Mouse (Mus musculus) forebrain, embryonic 11.5 days (tissue): ENCODE results near the gene Olfr1424. TPM values are rescaled to one million over a fixed set of nuclear protein-coding genes. Genes with fewer than 3 reads are reported as not detected.
"Not testable (repeated sequence)": the region's sequence is repeated elsewhere in the genome, so short reads cannot be mapped to it uniquely, and the experiment has no call there.

ENCODE experiments used
- ATAC-seq: fragments of 200-750 bp; cut with Nextera tagmentation; replicated peaks from 2 replicates; pipeline ENCODE4 v1.8.0; 2017; ENCODE audit warnings: moderate TSS enrichment; ENCODE audit not compliant: low FRiP score
- DNase-seq: peaks from one replicate; pipeline ENCODE4 v3.0.0-alpha.2; 2017; ENCODE audit warnings: low spot score
- H3K27ac ChIP-seq: fragments of 300-500 bp; sonication (generic); 2 replicates; pipeline ENCODE4 v1.5.1; 2014; ENCODE audit warnings: low read depth, low read length
- H3K27me3 ChIP-seq: fragments of 300-500 bp; sonication (generic); 2 replicates; pipeline ENCODE4 v1.6.1; 2014; ENCODE audit warnings: mild to moderate bottlenecking, low read length, mixed read lengths; ENCODE audit not compliant: control insufficient read depth, insufficient read depth
- H3K36me3 ChIP-seq: fragments of 300-500 bp; sonication (generic); 2 replicates; pipeline ENCODE4 v1.6.1; 2014; ENCODE audit warnings: mild to moderate bottlenecking, low read length, moderate library complexity, mixed read lengths; ENCODE audit not compliant: control insufficient read depth, insufficient read depth
- H3K4me1 ChIP-seq: fragments of 300-500 bp; sonication (generic); replicated peaks from 2 replicates; pipeline ENCODE4 v1.6.1; 2014; ENCODE audit warnings: low read length, mixed read lengths; ENCODE audit not compliant: control insufficient read depth, insufficient read depth
- H3K4me2 ChIP-seq: fragments of 300-500 bp; sonication (generic); 2 replicates; pipeline ENCODE4 v1.6.1; 2014; ENCODE audit warnings: low read depth, mild to moderate bottlenecking, low read length, moderate library complexity, mixed read lengths; ENCODE audit not compliant: severe bottlenecking
- H3K4me3 ChIP-seq: fragments of 300-500 bp; sonication (generic); 2 replicates; pipeline ENCODE4 v1.5.1; 2014; ENCODE audit warnings: low read depth, low read length
- H3K9ac ChIP-seq: fragments of 300-500 bp; sonication (generic); 2 replicates; pipeline ENCODE4 v1.6.1; 2014; ENCODE audit warnings: low read length
- H3K9me3 ChIP-seq: fragments of 300-500 bp; sonication (generic); 2 replicates; pipeline ENCODE4 v1.6.1; 2016; ENCODE audit warnings: low read length, mixed read lengths; ENCODE audit not compliant: control insufficient read depth
- WGBS: fragments of 180-500 bp; shearing (Covaris S2); extraction: QIAGEN DNeasy Blood & Tissue Kit; methylation state at CpG from one replicate; pipeline ENCODE4 v1.1.7; 2014; 5-methylcytosine and 5-hydroxymethylcytosine counted together
- polyA plus RNA-seq: library from polyadenylated mRNA; unstranded; fragments of >200 nt; fragmentation: Nextera tagmentation; extraction: Ambion mirVana; gene quantifications from 2 replicates; pipeline ENCODE4 v1.2.1, GENCODE M21; 2014

Gene Olfr1424
- not detected in 2 replicates for polyA plus RNA-seq

GRCm38 (mm10) chr19:12062582-12062981 lies at the start of gene Olfr1424:
Olfr1424 (minus strand) TSS chr19:12062682.
- H3K27ac ChIP-seq, H3K36me3 ChIP-seq, H3K4me2 ChIP-seq, H3K9me3 ChIP-seq, DNase-seq, H3K9ac ChIP-seq, H3K4me1 ChIP-seq, ATAC-seq, H3K4me3 ChIP-seq, H3K27me3 ChIP-seq: not testable (repeated sequence)
- WGBS = 94% methylated on average over 1 of the region's 1 CpGs

GRCm38 (mm10) chr19:12104541-12104940 lies 42.1 kb upstream of the Olfr1424 start:
- 70% methylated on average over 1 of the region's 1 CpGs for WGBS
- no peak for ATAC-seq
- H3K4me2 ChIP-seq = no peak overlapping the region
- H3K4me1 ChIP-seq = no peaks in the 10 kb centered on the region
- H3K9me3 ChIP-seq = no peaks in the 10 kb centered on the region
- no peaks in the 10 kb centered on the region for H3K36me3 ChIP-seq
- H3K27ac ChIP-seq = no peak overlapping the region
- no peak overlapping the region for H3K4me3 ChIP-seq
- H3K9ac ChIP-seq = no peak overlapping the region
- no peak for DNase-seq
- H3K27me3 ChIP-seq = no peaks in the 10 kb centered on the region

- DNase-seq (no peak), ATAC-seq (no peak)
- no peaks in the 10 kb centered on the region for H3K4me1 ChIP-seq
- H3K27me3 ChIP-seq = no peaks in the 10 kb centered on the region
- no peak within 1 kb of the TSS for H3K27ac ChIP-seq
- H3K4me3 ChIP-seq = no peak within 1 kb of the TSS
- 91% methylated on average over 2 of the region's 2 CpGs for WGBS
- H3K9ac ChIP-seq = no peak within 1 kb of the TSS
- H3K9me3 ChIP-seq = no peaks in the 10 kb centered on the region
- no peaks in the 10 kb centered on the region for H3K36me3 ChIP-seq
- H3K4me2 ChIP-seq = no peak within 1 kb of the TSS
These were observed 40.8 kb upstream of the Olfr1424 start, which contains the start of gene Olfr1427 for GRCm38 (mm10) chr19:12103234-12103633. Olfr1427 (minus strand) TSS chr19:12103334.

DNA sequence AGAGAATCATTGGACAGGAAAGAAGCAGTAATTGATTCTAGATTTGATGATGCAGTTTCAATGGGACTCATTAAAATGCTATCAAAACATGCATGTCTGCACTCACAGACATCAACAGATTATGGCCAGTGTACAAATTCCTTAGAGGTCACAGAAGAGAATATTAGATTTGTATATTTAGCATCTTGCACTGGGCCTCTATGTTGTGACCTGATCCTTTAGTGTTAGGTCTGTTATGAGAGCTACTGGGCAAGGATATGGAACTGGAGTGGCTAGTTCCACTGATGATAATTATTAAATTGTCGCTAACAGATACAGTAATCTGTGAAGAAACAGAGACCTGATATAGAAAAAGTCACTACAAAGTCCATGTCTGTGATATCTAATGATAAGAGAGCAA lies 29.4 kb upstream of the Olfr1424 start, which contains the start of gene Olfr1426:
Gene Olfr1426, minus strand, starts transcription at position 101 of the 400 bp plus-strand sequence.
- H3K4me1 ChIP-seq = no peaks in the 10 kb centered on the region
- H3K27me3 ChIP-seq = no peaks in the 10 kb centered on the region
- no peak within 1 kb of the TSS for H3K27ac ChIP-seq
- whole genome bisulfite sequencing = 78% methylated on average over 1 of the region's 1 CpGs
- H3K9me3 ChIP-seq = no peaks in the 10 kb centered on the region
- ATAC-seq (no peak), DNase-seq (no peak)
- no peak within 1 kb of the TSS for H3K4me3 ChIP-seq
- H3K9ac ChIP-seq = no peak within 1 kb of the TSS
- no peaks in the 10 kb centered on the region for H3K36me3 ChIP-seq
- no peak within 1 kb of the TSS for H3K4me2 ChIP-seq

DNA sequence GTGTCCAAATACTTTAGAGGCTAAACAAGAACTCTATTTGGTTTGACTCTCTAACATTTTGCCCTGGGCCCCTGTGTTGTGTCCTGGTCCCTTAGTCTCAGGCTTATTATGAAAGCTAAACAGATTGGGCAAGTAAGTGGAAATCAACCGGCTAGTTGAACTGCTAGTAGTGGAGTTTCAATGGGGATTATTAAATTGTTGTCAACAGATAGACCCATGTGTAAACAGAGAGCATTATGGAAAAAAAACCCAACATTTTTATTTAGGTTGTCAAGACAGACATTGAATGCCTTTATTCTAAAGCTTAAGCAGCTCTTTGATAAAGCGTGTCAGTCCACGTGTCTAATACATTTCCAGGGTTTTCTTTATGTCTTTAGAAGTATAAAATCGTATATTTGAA lies 15.1 kb upstream of the Olfr1424 start, which contains the start of gene Olfr1425:
Gene Olfr1425, minus strand, starts transcription at position 101 of the 400 bp plus-strand sequence.
- WGBS = 85% methylated on average over 4 of the region's 4 CpGs
- not testable (repeated sequence) for DNase-seq, H3K4me2 ChIP-seq, H3K36me3 ChIP-seq, H3K9me3 ChIP-seq, H3K4me1 ChIP-seq, H3K9ac ChIP-seq, ATAC-seq, H3K27me3 ChIP-seq, H3K4me3 ChIP-seq, H3K27ac ChIP-seq

DNA sequence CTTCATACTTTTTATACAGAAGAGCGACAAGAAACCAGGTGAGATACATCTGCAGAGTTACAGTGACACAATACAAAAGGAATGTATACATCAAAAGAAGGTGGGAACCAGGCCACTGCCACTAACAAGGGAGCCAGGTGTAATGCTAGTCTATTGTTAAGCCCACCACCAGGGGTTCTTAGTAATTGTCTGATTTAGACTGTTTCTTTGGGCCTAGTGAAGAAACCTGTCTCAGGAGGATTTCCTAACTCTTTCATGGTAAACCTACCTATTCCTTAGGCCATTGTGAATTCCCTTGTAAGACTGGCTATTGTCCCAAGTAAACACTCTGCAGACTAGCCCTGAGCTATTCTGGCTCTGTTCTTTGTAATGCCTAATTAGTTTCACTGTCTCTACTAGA lies 7.1 kb upstream of the Olfr1424 start:
- H3K4me3 ChIP-seq, H3K27ac ChIP-seq, H3K9me3 ChIP-seq, H3K4me1 ChIP-seq, H3K36me3 ChIP-seq, DNase-seq, H3K4me2 ChIP-seq, H3K9ac ChIP-seq, ATAC-seq, H3K27me3 ChIP-seq: not testable (repeated sequence)
- WGBS = 75% methylated on average over 1 of the region's 1 CpGs

DNA sequence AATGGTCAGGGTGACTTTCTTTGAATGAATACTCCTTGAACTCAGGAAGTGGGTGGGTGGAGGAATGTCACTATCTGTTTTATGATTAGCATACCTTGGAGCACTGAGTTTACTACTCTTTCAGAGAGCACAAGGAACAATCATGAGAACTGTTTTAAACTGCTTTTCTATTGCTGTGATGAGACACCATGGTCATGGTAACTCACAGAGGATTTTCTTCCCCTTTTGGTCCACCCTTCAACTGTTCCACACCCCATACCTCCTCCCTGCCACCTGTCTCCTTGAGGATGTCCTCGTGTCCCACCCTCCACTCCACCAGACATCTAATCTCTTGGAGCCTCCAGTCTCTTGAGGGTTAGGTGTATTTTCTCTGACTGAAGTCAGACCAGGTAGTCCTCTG lies 5.3 kb upstream of the Olfr1424 start:
- not testable (repeated sequence) for H3K27me3 ChIP-seq, H3K4me1 ChIP-seq, ATAC-seq, H3K9ac ChIP-seq, DNase-seq, H3K36me3 ChIP-seq, H3K4me2 ChIP-seq, H3K9me3 ChIP-seq, H3K27ac ChIP-seq, H3K4me3 ChIP-seq
- 78% methylated on average over 1 of the region's 1 CpGs for WGBS

DNA sequence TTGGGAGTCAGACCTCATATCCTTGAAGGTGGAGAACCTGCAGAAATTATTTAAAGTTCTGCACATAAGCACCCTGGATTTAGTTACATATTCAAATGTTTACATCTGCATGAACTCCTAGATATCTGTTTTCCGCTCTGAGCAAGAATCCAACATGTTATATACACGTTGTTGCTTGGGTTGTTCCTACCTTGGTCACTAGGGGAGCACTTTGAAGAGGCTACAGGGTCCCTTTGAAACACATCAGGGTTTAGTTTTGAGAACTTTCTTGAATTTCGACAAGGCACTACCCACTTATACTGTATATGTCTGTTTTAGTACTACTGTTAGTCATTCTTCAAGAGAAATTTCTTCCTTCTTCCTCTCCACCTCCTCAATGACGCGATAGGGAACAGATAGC lies 19.3 kb downstream of the Olfr1424 start:
- no peak for DNase-seq
- ATAC-seq = no peak
- H3K4me1 ChIP-seq = no peaks in the 10 kb centered on the region
- H3K27ac ChIP-seq = no peak overlapping the region
- H3K9me3 ChIP-seq = no peaks in the 10 kb centered on the region
- H3K4me2 ChIP-seq = no peak overlapping the region
- no peak overlapping the region for H3K9ac ChIP-seq
- no peaks in the 10 kb centered on the region for H3K36me3 ChIP-seq
- no peak overlapping the region for H3K4me3 ChIP-seq
- H3K27me3 ChIP-seq = no peaks in the 10 kb centered on the region
- WGBS = 90% methylated on average over 5 of the region's 5 CpGs

- Histone ChIP-seq H3K36me3 (no peaks in the 10 kb centered on the region), H3K9me3 (no peaks in the 10 kb centered on the region), H3K27ac (no peak within 1 kb of the TSS), H3K4me1 (no peaks in the 10 kb centered on the region), H3K27me3 (no peaks in the 10 kb centered on the region), H3K4me2 (no peak within 1 kb of the TSS), H3K9ac (no peak within 1 kb of the TSS), H3K4me3 (no peak within 1 kb of the TSS)
- no peak for DNase-seq
- 73% methylated on average over 2 of the region's 2 CpGs for WGBS
- ATAC-seq = no peak
These were observed 21.3 kb downstream of the Olfr1424 start, which contains the start of gene Olfr1423 for GRCm38 (mm10) chr19:12041217-12041616. Olfr1423 (minus strand) TSS chr19:12041317.
